ENCODE assay signal across 8 mouse cellular contexts in genomic region chr12:80113586-80114021, GRCm38 (mm10). TPM values are rescaled to one million over a fixed set of nuclear protein-coding genes. Genes with fewer than 3 reads are reported as not detected.
DNase-seq lines count a peak whose midpoint lies in the region; ATAC-seq and TF ChIP-seq lines count a peak whose summit lies in the region.

No protein-coding gene starts in this region.

- H3K4me1 ChIP-seq in hindbrain, postnatal 0 days (ENCODE audit: insufficient read depth, low read length) = peaks cover 7% of the 10 kb centered on the region; the same call in 1 of the 2 replicates
- peaks cover 74% of the 10 kb centered on the region for H3K4me1 ChIP-seq in liver, embryonic 13.5 days (replicated peaks)

- no peaks in the 10 kb centered on the region for H3K36me3 ChIP-seq in hindbrain, postnatal 0 days (ENCODE audit: insufficient read depth, low read length)
- H3K36me3 ChIP-seq in liver, embryonic 13.5 days = peaks cover 19% of the 10 kb centered on the region

- H3K27me3 ChIP-seq in hindbrain, postnatal 0 days (ENCODE audit: insufficient read depth, low read length) = peaks cover 7% of the 10 kb centered on the region; the same call in 1 of the 2 replicates
- H3K27me3 ChIP-seq in liver, embryonic 13.5 days = no peaks in the 10 kb centered on the region

- peak overlapping the region; percentile 79 for H3K4me3 ChIP-seq in hindbrain, postnatal 0 days (ENCODE audit: low read length)
- H3K4me3 ChIP-seq in liver, embryonic 13.5 days (replicated peaks) = peak overlapping the region; percentile 82

- under 1% methylated on average over 22 of the region's 22 CpGs for WGBS in hindbrain, postnatal 0 days
- under 1% methylated on average over 22 of the region's 22 CpGs for WGBS in liver, embryonic 13.5 days (ENCODE audit: insufficient replicate concordance)

- peak overlapping the region; percentile 85 for H3K9ac ChIP-seq in hindbrain, postnatal 0 days (replicated peaks; ENCODE audit: low read length)
- H3K9ac ChIP-seq in liver, embryonic 13.5 days = peak overlapping the region; percentile 92

- intact Hi-C loops in gastrocnemius, postnatal 14 days (cut with DNase I; ENCODE audit: low total_unique reads) = loop anchor here (5.0 kb wide), 1 partner anchor 501 kb away; no protein-coding TSS in a partner anchor

- TF ChIP-seq CTCF in hindbrain, postnatal 0 days (IDR thresholded peaks at IDR 0.05; ENCODE audit: low read depth) = no peak

- H3K4me2 ChIP-seq in hindbrain, postnatal 0 days (ENCODE audit: low read depth, low read length) = peak overlapping the region; percentile 98
- H3K4me2 ChIP-seq in liver, embryonic 13.5 days = peak overlapping the region; percentile 98

- ATAC-seq in hindbrain, postnatal 0 days = no peak
- ATAC-seq in liver, embryonic 13.5 days (ENCODE audit: low read depth) = no peak

- peak overlapping the region; percentile 91 for H3K27ac ChIP-seq in hindbrain, postnatal 0 days
- peak overlapping the region; percentile 97 for H3K27ac ChIP-seq in liver, embryonic 13.5 days

- no peaks in the 10 kb centered on the region for H3K9me3 ChIP-seq in hindbrain, postnatal 0 days (ENCODE audit: low read length)
- H3K9me3 ChIP-seq in liver, embryonic 13.5 days (replicated peaks) = no peaks in the 10 kb centered on the region

- peak; percentile 65 for DNase-seq in ovary, postnatal 36 days (ENCODE audit: low spot score)
- DNase-seq in ovary, postnatal 14 days (ENCODE audit: low spot score) = no peak
- peak; percentile 51 for DNase-seq in gastrocnemius, postnatal 14 days
- no peak for DNase-seq in hindbrain, postnatal 0 days (ENCODE audit: low spot score)
- no peak for DNase-seq in liver, embryonic 13.5 days
- peak; percentile 55 to 59 for DNase-seq in natural killer cell, adult 2 months (ENCODE audit: low spot score in 2 of 2)
- DNase-seq in urinary bladder, adult 2 months (ENCODE audit: low spot score) = peak; percentile 54
- DNase-seq in right cerebral cortex, postnatal 36 days (ENCODE audit: low spot score in 2 of 2) = no peak

RNA-seq across cellular contexts. Expression of gene Zfp36l1, which starts 0.8 kb away (rescaled TPM):
- total RNA-seq in gastrocnemius, postnatal 14 days (2021) = 10 to 100 TPM; 42.4 to 53.9 TPM
- total RNA-seq in hindbrain, postnatal 0 days (2014; rRNA removed) = 61.8 and 69.5 TPM in 2 replicates
- 64.6 and 65.9 TPM in 2 replicates for polyA plus RNA-seq in hindbrain, postnatal 0 days (2015; fragmentation: Nextera tagmentation; extraction: Ambion mirVana)
- 18.3 and 20.7 TPM in 2 replicates for polyA plus RNA-seq in liver, embryonic 13.5 days (2015; fragmentation: Nextera tagmentation; extraction: Ambion mirVana)
- polyA plus RNA-seq in urinary bladder, adult 2 months (2012; rRNA removed) = 141 and 167 TPM in 2 replicates

Comparison
In these comparisons a context has a peak if more than half of its experiments do, and no peak if none do; other contexts are left out.
1. DNase-seq: peak in ovary, postnatal 36 days (single experiment), gastrocnemius, postnatal 14 days (single experiment), natural killer cell, adult 2 months (2 of 2) and urinary bladder, adult 2 months (single experiment); none in ovary, postnatal 14 days (single experiment), hindbrain, postnatal 0 days (single experiment), liver, embryonic 13.5 days (single experiment) and right cerebral cortex, postnatal 36 days (0 of 2).